Mouse (Mus musculus) T-cell, adult 2 months (primary cell): ENCODE measurements around the gene Gm29776.

Experiments
- DNase-seq: peaks from one replicate; pipeline ENCODE4 v3.0.0; 2022; ENCODE audit warnings: low spot score

Gene Gm29776

GRCm38 (mm10) chr14:54709054-54709453 is 10.4 kb upstream of the Gm29776 start:
- no peak for DNase-seq

GRCm38 (mm10) chr14:54706589-54707320 is 8.1 kb upstream of the Gm29776 start:
- DNase-seq: no peak

GRCm38 (mm10) chr14:54705844-54706243 is 7.2 kb upstream of the Gm29776 start:
- DNase-seq: no peak

GRCm38 (mm10) chr14:54703207-54703606 is 4.6 kb upstream of the Gm29776 start:
- no peak for DNase-seq

- peak; percentile 77 for DNase-seq
Measured at GRCm38 (mm10) chr14:54701298-54701697, 2.7 kb upstream of the Gm29776 start.

GRCm38 (mm10) chr14:54699586-54699985 is 953 bp upstream of the Gm29776 start:
- no peak for DNase-seq

GRCm38 (mm10) chr14:54696752-54697151 is 1.9 kb downstream of the Gm29776 start:
- DNase-seq: no peak

- no peak for DNase-seq
Measured at GRCm38 (mm10) chr14:54695042-54695441, 3.6 kb downstream of the Gm29776 start.

- DNase-seq: no peak
Measured at GRCm38 (mm10) chr14:54687251-54687650, 11.4 kb downstream of the Gm29776 start.

- peak; percentile 100 for DNase-seq
Measured at GRCm38 (mm10) chr14:54686522-54687143, 12.0 kb downstream of the Gm29776 start, which contains the start of gene Acin1. TSS of gene Acin1 (minus strand) at chr14:54686931.

GRCm38 (mm10) chr14:54686063-54686521 is 12.5 kb downstream of the Gm29776 start, which contains the start of gene 1700123O20Rik:
TSS of gene 1700123O20Rik (plus strand) at chr14:54686216.
- no peak for DNase-seq

- DNase-seq: no peak
Measured at GRCm38 (mm10) chr14:54685471-54685870, 13.2 kb downstream of the Gm29776 start.

- DNase-seq: peak; percentile 53
Measured at GRCm38 (mm10) chr14:54682396-54682795, 16.2 kb downstream of the Gm29776 start.

GRCm38 (mm10) chr14:54678657-54679304 is 19.9 kb downstream of the Gm29776 start:
- DNase-seq: no peak

GRCm38 (mm10) chr14:54676290-54676689 is 22.3 kb downstream of the Gm29776 start:
- DNase-seq: no peak

- DNase-seq: no peak
Measured at GRCm38 (mm10) chr14:54674317-54674716, 24.3 kb downstream of the Gm29776 start.

- peak; percentile 54 for DNase-seq
Measured at GRCm38 (mm10) chr14:54669381-54669780, 29.3 kb downstream of the Gm29776 start.

GRCm38 (mm10) chr14:54664477-54665222 is 34.0 kb downstream of the Gm29776 start:
- no peak for DNase-seq

- DNase-seq: peak; percentile 28
Measured at GRCm38 (mm10) chr14:54660009-54660408, 38.6 kb downstream of the Gm29776 start.

GRCm38 (mm10) chr14:54653496-54653895 is 45.1 kb downstream of the Gm29776 start:
- peak; percentile 81 for DNase-seq

GRCm38 (mm10) chr14:54652787-54653186 is 45.8 kb downstream of the Gm29776 start:
- no peak for DNase-seq

- no peak for DNase-seq
Measured at GRCm38 (mm10) chr14:54651556-54651955, 47.1 kb downstream of the Gm29776 start.
